Mouse (Mus musculus) MEL (cell line): ENCODE data around the gene Prepl.

Source experiments
- CHD2 ChIP-seq: IDR thresholded peaks from 2 replicates; pipeline ENCODE4 v1.6.1; 2011; ENCODE audit warnings: low read length, improper control_type of control experiment
- CTCF ChIP-seq, 3 experiments: IDR thresholded peaks in 2 of 3; conservative IDR thresholded peaks in 1 of 3; 2 replicates each; pipeline ENCODE4 v1.5.1; 2011 to 2012; ENCODE audit warnings: low read length in 3 of 3, low read depth in 2 of 3, mild to moderate bottlenecking in 2 of 3, improper control_type of control experiment in 1 of 3, inconsistent platforms in 1 of 3, mixed read lengths in 1 of 3, moderate library complexity in 1 of 3; ENCODE audit not compliant: control insufficient read depth in 1 of 3, insufficient read depth in 1 of 3, poor library complexity in 1 of 3, severe bottlenecking in 1 of 3
- GATA1 ChIP-seq: IDR thresholded peaks from 2 replicates; pipeline ENCODE4 v1.6.1; 2011; ENCODE audit warnings: low read depth, low read length, improper control_type of control experiment
- MAFK ChIP-seq: IDR thresholded peaks from 2 replicates; pipeline ENCODE4 v1.6.1; 2011; ENCODE audit warnings: low read depth, mild to moderate bottlenecking, low read length, improper control_type of control experiment, borderline replicate concordance
- MEF2A ChIP-seq: IDR thresholded peaks from 2 replicates; pipeline ENCODE4 v1.6.1; 2014; ENCODE audit warnings: low read depth, mild to moderate bottlenecking, inconsistent platforms, low read length, improper control_type of control experiment; ENCODE audit not compliant: poor library complexity, insufficient replicate concordance, severe bottlenecking; ENCODE audit errors: extremely low read depth
- MXI1 ChIP-seq: IDR thresholded peaks from 2 replicates; pipeline ENCODE4 v1.6.1; 2011; ENCODE audit warnings: mild to moderate bottlenecking, low read depth, low read length, improper control_type of control experiment
- MYB ChIP-seq: IDR thresholded peaks from 2 replicates; pipeline ENCODE4 v1.6.1; 2011; ENCODE audit warnings: mild to moderate bottlenecking, low read depth, low read length, improper control_type of control experiment
- POLR2A ChIP-seq, 2 experiments: IDR thresholded peaks; 2 replicates each; pipeline ENCODE4 v1.6.1; 2011 to 2012; ENCODE audit warnings: low read length in 2 of 2, mild to moderate bottlenecking in 2 of 2, control low read depth in 1 of 2, improper control_type of control experiment in 1 of 2, low read depth in 1 of 2, moderate library complexity in 1 of 2; ENCODE audit not compliant: control insufficient read depth in 1 of 2, insufficient read depth in 1 of 2, poor library complexity in 1 of 2
- TAL1 ChIP-seq: IDR thresholded peaks from 2 replicates; pipeline ENCODE4 v1.6.1; 2012; ENCODE audit warnings: mild to moderate bottlenecking, inconsistent platforms, low read length, moderate library complexity, mixed read lengths
- TBP ChIP-seq: IDR thresholded peaks from 2 replicates; pipeline ENCODE4 v1.8.0; 2011; ENCODE audit warnings: low read depth, low read length, improper control_type of control experiment
- ZMIZ1 ChIP-seq: IDR thresholded peaks from 2 replicates; pipeline ENCODE4 v1.6.1; 2012; ENCODE audit warnings: low read depth, mild to moderate bottlenecking, inconsistent platforms, low read length, improper control_type of control experiment, moderate library complexity

DNA sequence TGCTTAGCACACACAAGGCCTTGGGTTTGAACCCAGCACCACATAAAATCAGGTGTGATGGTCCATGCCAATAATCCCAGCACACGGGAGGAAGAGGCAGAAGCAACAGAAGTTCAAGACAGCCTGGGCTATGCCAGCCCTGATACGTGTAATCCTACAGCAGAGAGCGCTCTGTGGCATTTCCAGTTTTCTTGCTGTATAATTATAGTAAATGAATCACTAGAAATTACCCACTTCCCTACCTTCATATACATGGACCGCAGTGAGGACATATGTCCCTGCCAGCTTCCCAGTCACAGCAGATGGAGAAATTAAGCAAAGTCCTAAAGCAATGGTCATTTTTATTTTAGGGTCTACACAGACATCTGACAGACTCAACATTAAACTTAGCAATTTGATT lies 16.0 kb downstream of the Prepl start:
- TF ChIP-seq MYB (no peak), POLR2A (IDR thresholded peaks at IDR 0.05; ENCODE audit: control insufficient read depth in 1 of 2, insufficient read depth in 1 of 2, low read depth in 1 of 2, low read length in 2 of 2, poor library complexity in 1 of 2) (no peak), CTCF (IDR thresholded peaks at IDR 0.05 in 2 of 3, conservative IDR thresholded peaks at IDR 0.05 in 1 of 3; ENCODE audit: control insufficient read depth in 1 of 3, insufficient read depth in 1 of 3, low read depth in 2 of 3, low read length in 3 of 3, poor library complexity in 1 of 3, severe bottlenecking in 1 of 3) (no peak), ZMIZ1 (no peak), GATA1 (no peak), MEF2A (no peak), TAL1 (no peak), MXI1 (no peak), CHD2 (no peak), MAFK (no peak), TBP (no peak)
